Mouse (Mus musculus): ENCODE results near the gene Ccr9. TPM values are rescaled to one million over a fixed set of nuclear protein-coding genes. Genes with fewer than 3 reads are reported as not detected.

Ccr9 gene
- total RNA-seq (2023): 0.11 TPM in 1 of 2 replicates, not detected in the other

DNA sequence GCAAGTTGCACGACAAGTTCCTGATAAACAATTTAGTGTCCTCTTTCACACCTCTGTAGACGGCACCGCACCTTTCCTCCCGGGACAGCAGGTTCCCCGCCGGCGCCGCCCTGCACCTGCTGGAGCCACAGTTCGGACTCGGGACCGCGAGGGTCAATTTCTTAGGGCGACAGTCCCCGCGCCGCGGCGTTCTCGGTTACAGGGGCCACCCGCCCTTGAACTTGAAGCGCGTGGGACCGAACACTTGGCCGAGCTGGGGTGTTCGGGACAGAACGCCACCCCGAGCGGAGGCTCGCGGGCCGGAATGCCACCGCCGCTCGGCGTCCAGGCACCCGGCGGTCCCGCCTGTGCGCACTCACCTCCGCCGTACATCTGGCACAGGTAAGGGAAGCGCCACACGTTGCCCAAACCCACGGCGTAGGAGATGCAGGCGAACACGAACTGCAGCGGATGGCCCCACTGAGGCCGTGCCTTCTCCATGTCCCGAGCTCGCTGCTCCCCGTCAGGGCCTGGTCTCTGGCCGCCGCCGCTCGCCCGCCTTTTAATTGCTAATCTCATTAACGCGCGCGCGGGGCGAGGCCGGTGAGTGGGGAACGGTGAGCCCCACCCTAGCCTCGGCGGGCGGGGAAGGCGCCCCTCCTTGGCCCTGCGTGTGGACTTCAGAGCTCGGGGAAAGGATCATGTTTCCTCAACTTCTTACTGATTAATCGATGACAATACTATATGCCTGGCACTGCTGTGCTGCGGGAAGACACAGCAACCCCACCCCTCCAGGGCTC lies at the start of gene Ccr9, which contains the start of gene Slc6a20a:
Ccr9 (plus strand) TSS at position 113 of the 779 bp plus-strand sequence.
Slc6a20a (minus strand) TSS at position 559 of the 779 bp plus-strand sequence.

DNA sequence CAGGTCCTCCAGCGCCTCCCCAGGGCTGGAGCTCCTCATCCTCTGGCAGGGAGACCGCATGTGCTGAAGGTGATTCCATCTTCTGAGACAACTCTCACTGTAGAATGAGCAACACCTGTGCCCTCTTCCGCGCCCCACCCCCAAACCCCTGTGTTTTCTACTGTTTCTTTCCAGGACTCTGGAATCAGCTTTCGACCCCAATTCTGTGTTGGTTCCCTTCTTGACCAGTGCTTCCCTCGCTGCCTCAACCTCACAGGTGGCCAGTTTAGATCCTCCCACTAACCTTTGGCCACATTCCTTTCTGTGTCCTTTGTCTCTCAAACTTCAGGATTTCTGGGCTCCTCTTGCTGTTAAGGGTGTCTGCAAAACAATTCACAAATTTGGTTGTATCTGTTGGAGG lies 46.0 kb upstream of the Ccr9 start, which contains the start of gene Slc6a20b:
Slc6a20b (minus strand) TSS at position 285 of the 400 bp plus-strand sequence.

DNA sequence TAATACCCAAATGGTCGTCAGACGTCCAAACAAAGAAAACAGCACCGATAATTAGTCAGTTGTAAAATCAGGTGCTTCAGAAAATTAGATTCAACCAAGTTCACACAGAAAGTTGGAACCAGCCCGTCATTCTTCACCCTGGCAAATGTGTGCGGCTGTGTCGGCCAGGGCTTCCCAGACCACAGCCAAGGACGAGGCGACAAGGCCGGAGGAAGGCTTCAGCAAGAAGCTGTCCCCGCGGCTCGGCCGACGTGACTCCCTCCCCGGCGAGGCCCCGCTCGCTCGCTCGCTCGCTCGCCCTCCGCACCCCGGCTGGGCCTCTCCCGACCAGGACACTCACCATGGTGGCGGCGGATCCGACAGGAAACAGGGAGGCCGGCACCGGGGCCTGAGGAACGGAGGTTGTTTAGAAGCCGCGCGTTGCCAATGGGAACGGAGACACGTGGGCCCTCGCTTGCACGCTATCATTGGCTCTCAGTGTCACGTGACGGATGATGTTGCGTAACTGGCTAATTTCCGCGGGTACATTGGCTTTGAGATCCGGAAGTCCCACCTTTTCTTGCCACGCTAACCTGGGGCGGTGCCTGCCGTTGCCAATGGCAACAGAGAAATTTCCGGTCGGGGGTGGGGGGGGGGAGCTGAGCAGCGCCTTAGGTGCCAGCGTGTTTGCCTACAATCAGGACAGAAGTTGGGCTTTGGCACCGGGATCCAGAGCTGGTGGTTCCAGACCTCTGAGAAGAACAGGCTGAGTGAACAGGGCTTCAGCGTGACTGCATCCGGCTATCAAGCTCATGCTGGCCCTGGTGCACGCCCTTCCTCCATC lies 39.2 kb downstream of the Ccr9 start, which contains the start of gene Lztfl1:
Lztfl1 (minus strand) TSS at position 512 of the 823 bp plus-strand sequence.

DNA sequence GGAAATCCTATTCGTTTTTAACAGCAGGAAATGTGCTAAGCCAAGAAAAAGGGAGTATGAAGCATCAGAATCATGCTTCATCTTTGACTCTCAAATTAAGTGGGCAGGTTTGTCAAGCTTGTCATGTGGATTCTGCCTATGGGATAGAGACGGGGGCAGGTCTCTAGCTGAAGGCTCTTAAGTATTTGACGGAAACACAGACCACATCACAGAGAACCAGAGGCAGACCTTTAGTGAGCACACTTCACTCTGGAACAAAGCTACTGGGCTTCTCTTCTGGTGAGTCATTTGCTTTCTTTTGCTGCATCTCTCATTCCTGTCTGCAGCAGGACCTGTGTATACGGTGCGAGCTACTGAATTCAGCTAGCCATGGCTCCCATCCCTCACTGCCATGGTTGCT lies 128.0 kb downstream of the Ccr9 start, which contains the start of gene Cxcr6:
Cxcr6 (plus strand) TSS at position 209 of the 400 bp plus-strand sequence.

Other genes with a start within 250 kb of the Ccr9 start
- 25.6 and 39.2 TPM in 2 replicates for gene Limd1, start 199.7 kb upstream of the Ccr9 start, total RNA-seq (2023)
- 15.5 and 18.1 TPM in 2 replicates for gene Sacm1l, start 148.7 kb upstream of the Ccr9 start, total RNA-seq (2023)
- gene Slc6a20b, start 45.9 kb upstream of the Ccr9 start, total RNA-seq (2023): not detected in 2 replicates
- 0.38 and 1.2 TPM in 2 replicates for gene Slc6a20a, start 446 bp downstream of the Ccr9 start, total RNA-seq (2023)
- gene Lztfl1, start 39.3 kb downstream of the Ccr9 start, total RNA-seq (2023): 29.0 and 36.2 TPM in 2 replicates
- not detected in 2 replicates for gene Cxcr6, start 128.0 kb downstream of the Ccr9 start, total RNA-seq (2023)
- 25.1 and 31.2 TPM in 2 replicates for gene Fyco1, start 173.5 kb downstream of the Ccr9 start, total RNA-seq (2023)
- not detected in 2 replicates for gene Xcr1, start 183.6 kb downstream of the Ccr9 start, total RNA-seq (2023)